Mouse (Mus musculus) splenic B cell, adult 2 months (primary cell): ENCODE results near the gene Rps3.
A peak's percentile ranks its signal among the peaks of the same experiment; 100 is the strongest.

Source experiments
- DNase-seq: peaks from one replicate; pipeline ENCODE4 v3.0.0-alpha.2; 2011; ENCODE audit warnings: low read depth, low spot score
- H3K27me3 ChIP-seq: 2 replicates; pipeline ENCODE4 v1.6.1; 2012; ENCODE audit warnings: mild to moderate bottlenecking, low read length, moderate library complexity, mixed read lengths; ENCODE audit not compliant: control insufficient read depth, poor library complexity, insufficient read depth, severe bottlenecking
- H3K36me3 ChIP-seq: 2 replicates; pipeline ENCODE4 v1.6.1; 2012; ENCODE audit warnings: mild to moderate bottlenecking, low read length, moderate library complexity, mixed read lengths; ENCODE audit not compliant: control insufficient read depth, poor library complexity, insufficient read depth, severe bottlenecking

Rps3 gene

GRCm38 (mm10) chr7:99441534-99442072, 41.9 kb downstream of the Rps3 start:
- no peak for DNase-seq
- H3K36me3 ChIP-seq: no peaks in the 10 kb centered on the region
- H3K27me3 ChIP-seq: no peaks in the 10 kb centered on the region

- no peak for DNase-seq
- no peaks in the 10 kb centered on the region for H3K27me3 ChIP-seq
- H3K36me3 ChIP-seq: no peaks in the 10 kb centered on the region
These were observed 44.7 kb downstream of the Rps3 start for GRCm38 (mm10) chr7:99438881-99439280.

- Histone ChIP-seq H3K36me3 (no peaks in the 10 kb centered on the region), H3K27me3 (no peaks in the 10 kb centered on the region)
- DNase-seq: no peak
These were observed 47.0 kb downstream of the Rps3 start for GRCm38 (mm10) chr7:99436530-99436929.

GRCm38 (mm10) chr7:99434672-99435250, 48.8 kb downstream of the Rps3 start:
- H3K36me3 ChIP-seq: no peaks in the 10 kb centered on the region
- DNase-seq: peak; percentile 56

GRCm38 (mm10) chr7:99432863-99433262, 50.7 kb downstream of the Rps3 start:
- H3K36me3 ChIP-seq: no peaks in the 10 kb centered on the region
- DNase-seq: no peak
- no peaks in the 10 kb centered on the region for H3K27me3 ChIP-seq

More at GRCm38 (mm10) chr7:99434672-99435250, 48.8 kb downstream of the Rps3 start:
- no peaks in the 10 kb centered on the region for H3K27me3 ChIP-seq

- H3K27me3 ChIP-seq: no peaks in the 10 kb centered on the region
- H3K36me3 ChIP-seq: no peaks in the 10 kb centered on the region
- no peak for DNase-seq
These were observed 51.3 kb downstream of the Rps3 start for GRCm38 (mm10) chr7:99432248-99432647.

GRCm38 (mm10) chr7:99430246-99430645, 53.3 kb downstream of the Rps3 start:
- H3K36me3 ChIP-seq: no peaks in the 10 kb centered on the region
- DNase-seq: no peak
- H3K27me3 ChIP-seq: no peaks in the 10 kb centered on the region

- DNase-seq: no peak
- no peaks in the 10 kb centered on the region for H3K27me3 ChIP-seq
- H3K36me3 ChIP-seq: no peaks in the 10 kb centered on the region
These were observed 53.8 kb downstream of the Rps3 start for GRCm38 (mm10) chr7:99429786-99430185.

GRCm38 (mm10) chr7:99428836-99429235, 54.7 kb downstream of the Rps3 start:
- Histone ChIP-seq H3K36me3 (no peaks in the 10 kb centered on the region), H3K27me3 (no peaks in the 10 kb centered on the region)
- no peak for DNase-seq

- DNase-seq: no peak
- no peaks in the 10 kb centered on the region for H3K27me3 ChIP-seq
These were observed 55.6 kb downstream of the Rps3 start for GRCm38 (mm10) chr7:99427987-99428386.

More at GRCm38 (mm10) chr7:99427987-99428386, 55.6 kb downstream of the Rps3 start:
- H3K36me3 ChIP-seq: no peaks in the 10 kb centered on the region
